Mouse (Mus musculus): ENCODE results near the gene Tex10. TPM values are rescaled to one million over a fixed set of nuclear protein-coding genes. Genes with fewer than 3 reads are reported as not detected.

Tex10 gene
- total and polyA plus RNA-seq, 2 experiments from 2014 or later, result 21.3 to 23.0 TPM

- Histone ChIP-seq H3K4me3 (ENCODE audit: low read depth, low read length) (no peak overlapping the region), H3K27ac (ENCODE audit: low read depth, low read length) (no peak overlapping the region), H3K9ac (replicated peaks; ENCODE audit: low read length, poor library complexity, severe bottlenecking) (no peak overlapping the region), H3K9me3 (ENCODE audit: low read length) (no peaks in the 10 kb centered on the region), H3K4me2 (ENCODE audit: low read depth, low read length, poor library complexity, severe bottlenecking) (no peak overlapping the region), H3K36me3 (ENCODE audit: insufficient read depth, low read length) (no peaks in the 10 kb centered on the region), H3K27me3 (ENCODE audit: insufficient read depth, low read length) (no peaks in the 10 kb centered on the region), H3K4me1 (ENCODE audit: insufficient read depth, low read length) (no peaks in the 10 kb centered on the region)
- WGBS, result 1% methylated on average over 2 of the region's 2 CpGs
- peak; percentile 95 for TF ChIP-seq CTCF (IDR thresholded peaks at IDR 0.05)
- peak; percentile 95 for DNase-seq (ENCODE audit: low spot score)
- ATAC-seq (ENCODE audit: low FRiP score), result no peak
Measured at GRCm38 (mm10) chr4:48380940-48381339, 92.3 kb downstream of the Tex10 start.

Other genes with a start within 250 kb of the Tex10 start
- 21.8 and 23.4 TPM in 2 replicates for gene Erp44, start 193.9 kb downstream of the Tex10 start, total RNA-seq (2014; rRNA removed)
- gene Erp44, start 193.9 kb downstream of the Tex10 start, polyA plus RNA-seq (2015; fragmentation: Nextera tagmentation; extraction: Ambion mirVana), result 46.5 and 49.8 TPM in 2 replicates
- gene Invs, start 193.7 kb downstream of the Tex10 start, total RNA-seq (2014; rRNA removed), result 6.0 and 7.5 TPM in 2 replicates
- 3.4 and 3.5 TPM in 2 replicates for gene Invs, start 193.7 kb downstream of the Tex10 start, polyA plus RNA-seq (2015; fragmentation: Nextera tagmentation; extraction: Ambion mirVana)
- 30.3 and 36.4 TPM in 2 replicates for gene Msantd3, start 66.5 kb upstream of the Tex10 start, total RNA-seq (2014; rRNA removed)
- 26.0 and 27.0 TPM in 2 replicates for gene Msantd3, start 66.5 kb upstream of the Tex10 start, polyA plus RNA-seq (2015; fragmentation: Nextera tagmentation; extraction: Ambion mirVana)
- 320 and 385 TPM in 2 replicates for gene Tmeff1, start 111.7 kb upstream of the Tex10 start, total RNA-seq (2014; rRNA removed)
- gene Tmeff1, start 111.7 kb upstream of the Tex10 start, polyA plus RNA-seq (2015; fragmentation: Nextera tagmentation; extraction: Ambion mirVana), result 217 and 228 TPM in 2 replicates
- 0.76 and 1.4 TPM in 2 replicates for gene Cavin4, start 190.1 kb upstream of the Tex10 start, total RNA-seq (2014; rRNA removed)
- 0.79 and 1.0 TPM in 2 replicates for gene Cavin4, start 190.1 kb upstream of the Tex10 start, polyA plus RNA-seq (2015; fragmentation: Nextera tagmentation; extraction: Ambion mirVana)